Mouse (Mus musculus): Measurements from ENCODE around the gene Cib2.

Cib2 gene

GRCm38 (mm10) chr9:54544954-54545315, 15.1 kb downstream of the Cib2 start:
- DNase-seq (ENCODE audit: low spot score), result no peak

DNA sequence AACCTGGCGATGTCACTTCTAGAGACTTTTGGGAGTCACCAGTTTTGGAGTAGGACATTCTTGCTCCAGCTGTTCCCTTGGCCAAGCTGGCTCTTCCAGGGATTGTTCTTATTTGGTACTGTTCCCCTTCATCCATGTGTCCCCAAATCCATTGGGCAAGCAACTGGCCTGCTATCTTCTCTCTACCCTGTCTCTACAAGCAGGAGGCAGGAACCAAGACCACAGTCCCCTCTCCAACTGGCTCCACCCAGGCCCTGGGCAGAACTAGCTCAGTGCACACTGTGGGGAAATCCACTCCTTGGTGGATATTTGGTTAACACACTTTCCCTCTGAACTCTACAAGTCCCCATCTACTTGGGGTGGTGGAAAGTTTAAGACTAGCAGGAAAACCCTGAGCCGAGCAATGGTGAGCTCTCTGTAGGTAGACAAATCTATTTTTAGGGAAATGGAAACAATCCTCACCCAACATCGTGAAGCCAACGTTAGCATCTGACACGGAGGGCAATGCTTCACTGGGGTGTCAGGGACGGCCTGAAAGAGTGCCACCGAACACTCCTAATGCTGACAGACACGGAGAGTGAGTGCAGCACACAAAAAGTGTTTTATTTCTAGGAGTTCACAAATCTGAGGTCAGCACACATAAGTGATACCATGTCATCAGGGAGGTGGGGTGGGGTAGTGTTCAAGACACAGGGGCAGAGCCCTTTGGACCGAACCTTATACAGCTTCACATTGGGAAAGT, 15.6 kb downstream of the Cib2 start:
- DNase-seq (ENCODE audit: low spot score), result no peak

DNA sequence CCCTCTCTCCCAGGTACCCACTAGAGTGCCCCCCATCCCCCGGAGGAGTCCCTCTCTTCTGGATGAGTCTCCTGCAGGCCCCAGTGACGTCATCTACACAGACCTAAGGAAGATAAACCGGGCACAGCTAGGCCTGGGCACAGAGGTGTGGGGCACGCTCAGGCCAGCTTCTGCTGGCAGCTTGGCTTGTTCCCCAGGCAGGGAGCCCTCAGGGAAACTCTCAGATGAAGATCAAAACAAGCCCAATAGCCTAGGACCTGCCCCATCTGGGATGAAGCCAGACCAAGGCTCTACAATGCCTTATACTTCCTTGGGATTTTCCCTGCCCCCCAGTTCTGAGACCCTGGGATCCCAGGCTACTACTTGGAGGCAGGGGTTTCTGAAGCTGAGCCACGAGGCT, 19.2 kb downstream of the Cib2 start:
- no peak for DNase-seq (ENCODE audit: low spot score)

- no peak for DNase-seq (ENCODE audit: low spot score)
Measured at GRCm38 (mm10) chr9:54538684-54539083, 21.3 kb downstream of the Cib2 start, which contains the start of gene Sh2d7. TSS of gene Sh2d7 (plus strand) at chr9:54538984.

DNA sequence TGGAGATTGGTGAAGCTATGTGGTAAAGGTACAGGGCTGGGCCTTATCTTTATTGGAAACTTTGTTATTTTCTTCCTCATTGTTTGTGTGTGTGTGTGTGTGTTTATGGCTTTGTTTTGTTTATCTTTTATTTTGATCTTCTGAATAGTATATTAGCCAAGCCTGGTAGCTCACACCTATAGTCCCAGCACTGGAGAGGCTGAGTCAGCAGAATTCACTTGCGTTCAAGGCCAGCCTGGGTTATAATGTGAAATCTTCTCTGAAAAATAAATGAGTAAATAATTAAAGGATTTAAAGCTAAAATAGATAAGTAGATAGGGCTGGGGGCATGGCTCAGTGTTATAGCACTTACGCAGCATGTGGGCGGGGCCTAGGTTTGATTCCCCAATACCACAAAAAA, 21.8 kb downstream of the Cib2 start:
- DNase-seq (ENCODE audit: low spot score), result no peak

DNA sequence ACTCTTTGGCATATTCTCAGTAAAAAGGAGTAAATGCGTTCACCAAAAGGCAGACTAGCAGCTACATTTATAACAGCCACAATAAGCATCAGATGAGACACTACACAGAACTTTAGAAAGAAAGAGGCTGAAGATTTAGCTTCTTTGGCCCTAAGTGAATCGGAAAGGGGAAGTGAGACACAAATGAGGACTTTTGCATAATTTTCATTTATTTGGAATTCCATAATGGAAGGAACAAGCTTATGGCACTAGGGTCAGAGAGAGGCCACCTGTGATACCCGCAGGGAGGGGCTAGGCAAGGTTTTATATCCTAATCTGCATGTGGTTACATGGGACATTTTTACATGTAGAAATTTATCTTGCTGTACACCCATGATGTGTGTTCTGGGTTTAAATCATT, 22.5 kb downstream of the Cib2 start:
- DNase-seq (ENCODE audit: low spot score), result no peak

GRCm38 (mm10) chr9:54537030-54537429, 23.0 kb downstream of the Cib2 start:
- no peak for DNase-seq (ENCODE audit: low spot score)

GRCm38 (mm10) chr9:54536236-54536635, 23.8 kb downstream of the Cib2 start:
- no peak for DNase-seq (ENCODE audit: low spot score)

DNA sequence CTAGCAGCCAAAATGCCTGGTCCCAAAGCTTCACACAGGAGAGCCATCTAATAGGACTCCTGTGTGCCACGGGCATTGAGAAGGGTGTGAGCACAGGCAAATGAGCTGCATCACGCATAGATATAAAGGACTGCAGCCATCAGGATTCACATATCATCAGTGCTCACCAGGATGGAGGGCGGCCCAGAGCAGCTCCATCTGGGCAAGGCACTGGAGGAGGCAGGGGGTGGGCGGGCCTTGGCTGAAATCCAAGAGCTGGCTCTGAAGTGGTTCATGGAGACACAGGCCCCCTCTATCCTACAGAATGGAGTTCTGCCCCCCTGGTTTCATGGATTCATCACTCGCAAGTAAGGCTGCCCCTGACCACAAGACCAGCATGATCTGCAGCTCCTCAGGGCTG, 26.0 kb downstream of the Cib2 start:
- DNase-seq (ENCODE audit: low spot score), result peak; percentile 63

- DNase-seq (ENCODE audit: low spot score), result no peak
Measured at GRCm38 (mm10) chr9:54532926-54533325, 27.1 kb downstream of the Cib2 start.

DNA sequence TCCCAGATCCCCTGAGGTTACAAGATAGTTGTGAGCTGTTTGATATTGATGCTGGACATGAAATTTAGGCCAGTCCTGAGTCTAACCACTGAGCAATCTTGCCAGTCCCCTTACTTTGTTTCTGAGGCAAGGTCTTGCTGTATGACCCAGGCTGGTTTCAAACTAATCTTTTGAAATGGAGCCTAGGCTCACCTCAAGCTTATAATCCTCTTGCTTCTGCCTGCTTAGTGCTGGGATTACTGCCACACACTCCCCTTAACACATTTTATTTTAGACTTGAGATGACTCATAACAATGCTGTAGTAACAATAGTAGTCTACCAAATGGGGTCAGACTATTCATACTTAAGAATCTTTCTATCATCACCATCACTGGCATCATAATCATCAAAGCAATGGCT, 28.6 kb downstream of the Cib2 start:
- DNase-seq (ENCODE audit: low spot score), result no peak

- DNase-seq (ENCODE audit: low spot score), result no peak
Measured at GRCm38 (mm10) chr9:54530836-54531235, 29.2 kb downstream of the Cib2 start.

DNA sequence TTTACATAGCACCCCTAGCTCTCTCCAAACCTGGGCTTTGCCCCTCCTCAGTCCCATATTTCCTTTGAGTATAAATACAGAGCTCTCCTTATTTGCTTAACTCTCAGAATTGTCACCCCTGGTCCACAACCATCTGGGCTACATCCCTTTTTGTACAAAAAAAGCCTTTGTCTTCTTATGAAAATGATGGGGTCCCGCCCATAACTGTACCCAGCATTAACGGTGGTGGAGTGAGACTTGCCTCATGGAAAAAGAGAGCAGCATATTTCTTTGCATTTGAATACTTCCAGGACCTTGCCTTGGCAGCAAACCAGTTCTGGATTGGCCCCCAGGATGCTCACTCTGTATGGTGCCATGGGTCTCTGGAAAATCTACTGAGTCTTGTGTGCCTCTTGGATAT, 30.1 kb downstream of the Cib2 start:
- DNase-seq (ENCODE audit: low spot score), result no peak

GRCm38 (mm10) chr9:54527694-54528093, 32.3 kb downstream of the Cib2 start:
- DNase-seq (ENCODE audit: low spot score), result no peak

DNA sequence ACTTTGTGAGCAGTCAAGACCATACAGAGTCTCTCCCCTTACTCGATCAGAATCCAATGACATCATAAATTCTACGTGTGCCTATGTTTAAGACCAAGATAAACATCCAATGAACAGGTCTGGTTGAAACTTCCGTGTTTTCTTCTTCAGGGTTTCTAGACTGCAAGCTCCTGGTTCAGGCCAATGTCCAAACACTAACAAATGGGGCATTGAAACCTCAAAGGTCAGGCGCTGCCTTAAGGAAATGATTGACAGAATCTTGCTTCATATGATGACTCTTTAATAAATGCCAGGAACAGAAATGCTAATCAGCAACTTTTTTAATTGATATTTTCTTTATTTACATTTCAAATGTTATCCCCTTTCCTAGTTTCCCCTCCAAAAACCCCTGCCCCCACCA, 39.7 kb downstream of the Cib2 start:
- no peak for DNase-seq (ENCODE audit: low spot score)

- DNase-seq (ENCODE audit: low spot score), result no peak
Measured at GRCm38 (mm10) chr9:54518921-54519320, 41.1 kb downstream of the Cib2 start.

- DNase-seq (ENCODE audit: low spot score), result no peak
Measured at GRCm38 (mm10) chr9:54515991-54516390, 44.0 kb downstream of the Cib2 start.

- no peak for DNase-seq (ENCODE audit: low spot score)
Measured at GRCm38 (mm10) chr9:54502873-54503272, 57.1 kb downstream of the Cib2 start.

DNA sequence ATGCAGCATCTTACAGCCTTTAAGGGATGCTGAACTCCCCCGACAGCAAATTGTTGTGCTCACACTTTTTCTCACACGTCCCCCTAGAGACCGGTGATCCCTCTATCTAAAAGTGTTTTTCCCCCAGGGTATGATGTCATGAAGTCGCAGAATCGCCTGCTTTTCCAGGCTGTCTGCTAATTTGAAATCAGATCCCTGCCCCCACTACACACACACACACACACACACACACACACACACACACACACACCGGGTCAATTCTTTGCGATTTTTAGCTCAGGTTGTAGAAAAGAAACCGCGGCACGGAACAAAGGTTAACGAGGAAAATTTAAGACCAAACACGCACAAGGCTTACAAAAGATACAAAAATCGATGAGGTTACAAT, 57.9 kb downstream of the Cib2 start:
- DNase-seq (ENCODE audit: low spot score), result no peak

- DNase-seq (ENCODE audit: low spot score), result peak; percentile 65
Measured at GRCm38 (mm10) chr9:54501453-54502110, 58.4 kb downstream of the Cib2 start, which contains the start of gene Dmxl2. TSS of gene Dmxl2 (minus strand) at chr9:54501626.

- no peak for DNase-seq (ENCODE audit: low spot score)
Measured at GRCm38 (mm10) chr9:54500832-54501452, 59.1 kb downstream of the Cib2 start.

- no peak for DNase-seq (ENCODE audit: low spot score)
Measured at GRCm38 (mm10) chr9:54499791-54500190, 60.2 kb downstream of the Cib2 start.

GRCm38 (mm10) chr9:54499291-54499690, 60.7 kb downstream of the Cib2 start:
- no peak for DNase-seq (ENCODE audit: low spot score)

Data from layer of hippocampus, adult 9-10 months (tissue).